Mouse (Mus musculus) thymus, postnatal 36 days (tissue): ENCODE measurements at regions not wholly inside any gene's neighbourhood (a gene's known extent, or its start where the extent isn't known, plus 50 kb on each side); places are given as distances from the start of the nearest gene placed in this dataset.

Source experiments
- DNase-seq, 2 experiments: peaks; one replicate each; pipeline ENCODE4 v3.0.0; 2022; ENCODE audit warnings: mixed read lengths in 2 of 2

- DNase-seq, result no peak
These were observed 643.2 kb downstream of the Rnf144a start for GRCm38 (mm10) chr12:25771856-25772255.

- no peak for DNase-seq
These were observed 646.4 kb downstream of the Rnf144a start for GRCm38 (mm10) chr12:25768644-25769043.

GRCm38 (mm10) chr12:25763061-25763460 is 652.0 kb downstream of the Rnf144a start:
- DNase-seq, result no peak

GRCm38 (mm10) chr12:25757014-25757413 is 658.0 kb downstream of the Rnf144a start:
- no peak for DNase-seq

GRCm38 (mm10) chr12:25733801-25734200 is 636.9 kb upstream of the Id2 start:
- no peak for DNase-seq

GRCm38 (mm10) chr12:25725774-25726173 is 628.8 kb upstream of the Id2 start:
- DNase-seq, result no peak

GRCm38 (mm10) chr12:25711186-25711585 is 614.2 kb upstream of the Id2 start:
- DNase-seq, result no peak

- DNase-seq, result no peak
These were observed 606.1 kb upstream of the Id2 start for GRCm38 (mm10) chr12:25703023-25703400.

- DNase-seq, result peak; percentile 23 to 35
These were observed 605.5 kb upstream of the Id2 start for GRCm38 (mm10) chr12:25702176-25703022.

- no peak for DNase-seq
These were observed 590.1 kb upstream of the Id2 start for GRCm38 (mm10) chr12:25687063-25687462.

- no peak for DNase-seq
These were observed 579.7 kb upstream of the Id2 start for GRCm38 (mm10) chr12:25676631-25677030.

GRCm38 (mm10) chr12:25668336-25668735 is 571.4 kb upstream of the Id2 start:
- DNase-seq, result no peak

- DNase-seq, result no peak
These were observed 557.5 kb upstream of the Id2 start for GRCm38 (mm10) chr12:25654456-25654855.

GRCm38 (mm10) chr12:25650237-25650636 is 553.3 kb upstream of the Id2 start:
- DNase-seq, result no peak

- DNase-seq, result no peak
These were observed 531.1 kb upstream of the Id2 start for GRCm38 (mm10) chr12:25628081-25628480.

- DNase-seq, result no peak
These were observed 528.9 kb upstream of the Id2 start for GRCm38 (mm10) chr12:25625858-25626257.

- no peak for DNase-seq
These were observed 526.5 kb upstream of the Id2 start for GRCm38 (mm10) chr12:25623449-25623848.

GRCm38 (mm10) chr12:25621142-25621541 is 524.2 kb upstream of the Id2 start:
- DNase-seq, result no peak

- no peak for DNase-seq
These were observed 520.6 kb upstream of the Id2 start for GRCm38 (mm10) chr12:25617521-25617920.

- DNase-seq, result no peak
These were observed 518.4 kb upstream of the Id2 start for GRCm38 (mm10) chr12:25615377-25615776.

GRCm38 (mm10) chr12:25613473-25613872 is 516.5 kb upstream of the Id2 start:
- no peak for DNase-seq

GRCm38 (mm10) chr12:25609045-25609444 is 512.1 kb upstream of the Id2 start:
- no peak for DNase-seq

- DNase-seq, result no peak
These were observed 508.5 kb upstream of the Id2 start for GRCm38 (mm10) chr12:25605396-25605795.

- DNase-seq, result no peak
These were observed 493.3 kb upstream of the Id2 start for GRCm38 (mm10) chr12:25590262-25590661.

GRCm38 (mm10) chr12:25585746-25586145 is 488.8 kb upstream of the Id2 start:
- no peak for DNase-seq
